Mouse (Mus musculus): ENCODE measurements around the gene Erich4. TPM values are rescaled to one million over a fixed set of nuclear protein-coding genes. Genes with fewer than 3 reads are reported as not detected.

Erich4 gene
- polyA plus RNA-seq, 1 experiment = 0.11 TPM

- TF ChIP-seq POLR2A (IDR thresholded peaks at IDR 0.05; ENCODE audit: borderline replicate concordance, insufficient read depth, low read length) (no peak), CTCF (IDR thresholded peaks at IDR 0.05; ENCODE audit: borderline replicate concordance, insufficient read depth, low read depth, low read length) (0 out of 2 replicates have a peak, but pooled peaks have one; percentile 3)
- no peak for DNase-seq
- Histone ChIP-seq H3K27ac (ENCODE audit: insufficient read depth, low read length) (no peak overlapping the region), H3K27me3 (ENCODE audit: control insufficient read depth, insufficient read depth, low read length) (no peaks in the 10 kb centered on the region), H3K4me1 (ENCODE audit: control insufficient read depth, insufficient read depth, low read length) (peaks cover 30% of the 10 kb centered on the region), H3K4me3 (replicated peaks; ENCODE audit: insufficient read depth, low read depth, low read length) (no peak overlapping the region)
- WGBS = 77% methylated on average over 5 of the region's 5 CpGs
These were observed 32.0 kb upstream of the Erich4 start for GRCm38 (mm10) chr7:25647574-25648123.

GRCm38 (mm10) chr7:25645074-25645473 is 29.4 kb upstream of the Erich4 start:
- Histone ChIP-seq H3K27ac (ENCODE audit: insufficient read depth, low read length) (no peak overlapping the region), H3K27me3 (ENCODE audit: control insufficient read depth, insufficient read depth, low read length) (no peaks in the 10 kb centered on the region), H3K4me3 (replicated peaks; ENCODE audit: insufficient read depth, low read depth, low read length) (no peak overlapping the region), H3K4me1 (ENCODE audit: control insufficient read depth, insufficient read depth, low read length) (peaks cover 30% of the 10 kb centered on the region)
- WGBS = 12% methylated on average over 14 of the region's 14 CpGs
- DNase-seq = peak in 1 of 2 experiments; percentile 33
- no peak for TF ChIP-seq POLR2A (IDR thresholded peaks at IDR 0.05; ENCODE audit: borderline replicate concordance, insufficient read depth, low read length)
- no peak for TF ChIP-seq CTCF (IDR thresholded peaks at IDR 0.05; ENCODE audit: borderline replicate concordance, insufficient read depth, low read depth, low read length)

- TF ChIP-seq POLR2A (IDR thresholded peaks at IDR 0.05; ENCODE audit: borderline replicate concordance, insufficient read depth, low read length) = no peak
- no peak for TF ChIP-seq CTCF (IDR thresholded peaks at IDR 0.05; ENCODE audit: borderline replicate concordance, insufficient read depth, low read depth, low read length)
- peaks cover 35% of the 10 kb centered on the region for H3K4me1 ChIP-seq (ENCODE audit: control insufficient read depth, insufficient read depth, low read length)
These were observed 28.9 kb upstream of the Erich4 start for GRCm38 (mm10) chr7:25644631-25645030.

GRCm38 (mm10) chr7:25644136-25644535 is 28.4 kb upstream of the Erich4 start:
- no peak overlapping the region for H3K4me3 ChIP-seq (replicated peaks; ENCODE audit: insufficient read depth, low read depth, low read length)
- no peak overlapping the region for H3K27ac ChIP-seq (ENCODE audit: insufficient read depth, low read length)
- peaks cover 40% of the 10 kb centered on the region for H3K4me1 ChIP-seq (ENCODE audit: control insufficient read depth, insufficient read depth, low read length)
- no peak for TF ChIP-seq CTCF (IDR thresholded peaks at IDR 0.05; ENCODE audit: borderline replicate concordance, insufficient read depth, low read depth, low read length)
- TF ChIP-seq POLR2A (IDR thresholded peaks at IDR 0.05; ENCODE audit: borderline replicate concordance, insufficient read depth, low read length) = no peak
- no peaks in the 10 kb centered on the region for H3K27me3 ChIP-seq (ENCODE audit: control insufficient read depth, insufficient read depth, low read length)
- DNase-seq = no peak
- 49% methylated on average over 10 of the region's 10 CpGs for WGBS

More at GRCm38 (mm10) chr7:25644631-25645030, 28.9 kb upstream of the Erich4 start:
- 53% methylated on average over 4 of the region's 4 CpGs for WGBS
- no peaks in the 10 kb centered on the region for H3K27me3 ChIP-seq (ENCODE audit: control insufficient read depth, insufficient read depth, low read length)
- no peak overlapping the region for H3K27ac ChIP-seq (ENCODE audit: insufficient read depth, low read length)
- H3K4me3 ChIP-seq (replicated peaks; ENCODE audit: insufficient read depth, low read depth, low read length) = no peak overlapping the region
- no peak for DNase-seq

- no peaks in the 10 kb centered on the region for H3K27me3 ChIP-seq (ENCODE audit: control insufficient read depth, insufficient read depth, low read length)
- peaks cover 45% of the 10 kb centered on the region for H3K4me1 ChIP-seq (ENCODE audit: control insufficient read depth, insufficient read depth, low read length)
- H3K27ac ChIP-seq (ENCODE audit: insufficient read depth, low read length) = peak overlapping the region; percentile 2; the same call in 1 of the 2 replicates
- TF ChIP-seq CTCF (IDR thresholded peaks at IDR 0.05; ENCODE audit: borderline replicate concordance, insufficient read depth, low read depth, low read length) = no peak
- no peak overlapping the region for H3K4me3 ChIP-seq (replicated peaks; ENCODE audit: insufficient read depth, low read depth, low read length)
- 12% methylated on average over 4 of the region's 4 CpGs for WGBS
- DNase-seq = peak; percentile 64 to 85
These were observed 24.1 kb upstream of the Erich4 start for GRCm38 (mm10) chr7:25639754-25640153.

- DNase-seq = no peak
- Histone ChIP-seq H3K4me1 (ENCODE audit: control insufficient read depth, insufficient read depth, low read length) (peaks cover 36% of the 10 kb centered on the region), H3K4me3 (replicated peaks; ENCODE audit: insufficient read depth, low read depth, low read length) (no peak overlapping the region), H3K27ac (ENCODE audit: insufficient read depth, low read length) (no peak overlapping the region), H3K27me3 (ENCODE audit: control insufficient read depth, insufficient read depth, low read length) (no peaks in the 10 kb centered on the region)
- TF ChIP-seq POLR2A (IDR thresholded peaks at IDR 0.05; ENCODE audit: borderline replicate concordance, insufficient read depth, low read length) = no peak
- TF ChIP-seq CTCF (IDR thresholded peaks at IDR 0.05; ENCODE audit: borderline replicate concordance, insufficient read depth, low read depth, low read length) = no peak
- 79% methylated on average over 5 of the region's 5 CpGs for WGBS
These were observed 21.4 kb upstream of the Erich4 start for GRCm38 (mm10) chr7:25637099-25637498.

GRCm38 (mm10) chr7:25636373-25636772 is 20.7 kb upstream of the Erich4 start:
- no peak overlapping the region for H3K4me3 ChIP-seq (replicated peaks; ENCODE audit: insufficient read depth, low read depth, low read length)
- H3K27ac ChIP-seq (ENCODE audit: insufficient read depth, low read length) = no peak overlapping the region
- WGBS = 23% methylated on average over 3 of the region's 3 CpGs
- H3K4me1 ChIP-seq (ENCODE audit: control insufficient read depth, insufficient read depth, low read length) = peaks cover 36% of the 10 kb centered on the region
- no peak for DNase-seq
- TF ChIP-seq POLR2A (IDR thresholded peaks at IDR 0.05; ENCODE audit: borderline replicate concordance, insufficient read depth, low read length) (no peak), CTCF (IDR thresholded peaks at IDR 0.05; ENCODE audit: borderline replicate concordance, insufficient read depth, low read depth, low read length) (no peak)
- no peaks in the 10 kb centered on the region for H3K27me3 ChIP-seq (ENCODE audit: control insufficient read depth, insufficient read depth, low read length)

GRCm38 (mm10) chr7:25632679-25633078 is 17.0 kb upstream of the Erich4 start:
- Histone ChIP-seq H3K4me1 (ENCODE audit: control insufficient read depth, insufficient read depth, low read length) (peaks cover 17% of the 10 kb centered on the region), H3K4me3 (replicated peaks; ENCODE audit: insufficient read depth, low read depth, low read length) (no peak overlapping the region), H3K27me3 (ENCODE audit: control insufficient read depth, insufficient read depth, low read length) (no peaks in the 10 kb centered on the region), H3K27ac (ENCODE audit: insufficient read depth, low read length) (no peak overlapping the region)
- 77% methylated on average over 5 of the region's 5 CpGs for WGBS
- no peak for DNase-seq
- TF ChIP-seq POLR2A (IDR thresholded peaks at IDR 0.05; ENCODE audit: borderline replicate concordance, insufficient read depth, low read length) (no peak), CTCF (IDR thresholded peaks at IDR 0.05; ENCODE audit: borderline replicate concordance, insufficient read depth, low read depth, low read length) (no peak)
